Mouse (Mus musculus): ENCODE results near the gene Ggt5.

Gene Ggt5

DNA sequence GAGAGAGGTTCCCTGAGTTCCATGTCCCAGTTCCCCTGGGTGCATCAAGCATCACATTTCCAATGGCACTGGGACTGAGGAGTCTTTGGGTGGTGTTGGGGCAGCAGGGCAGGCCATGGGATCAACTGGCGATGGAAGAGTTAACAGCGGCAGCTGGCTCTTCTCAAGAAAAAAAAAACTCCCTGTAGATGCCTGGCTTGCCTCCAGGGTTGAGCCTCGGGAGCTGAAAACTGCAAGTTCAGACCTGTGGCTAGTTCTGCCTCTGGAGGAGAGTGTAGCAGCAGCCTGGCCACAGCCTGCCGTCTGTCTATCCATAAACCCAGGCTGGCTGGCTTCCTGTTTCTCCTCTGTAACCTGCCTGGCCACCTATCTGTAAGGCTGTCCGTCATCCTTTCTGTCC, at the start of gene Ggt5:
TSS of gene Ggt5 (plus strand) at position 212 of the 400 bp plus-strand sequence.
- peak; percentile 73 to 76 for DNase-seq

DNA sequence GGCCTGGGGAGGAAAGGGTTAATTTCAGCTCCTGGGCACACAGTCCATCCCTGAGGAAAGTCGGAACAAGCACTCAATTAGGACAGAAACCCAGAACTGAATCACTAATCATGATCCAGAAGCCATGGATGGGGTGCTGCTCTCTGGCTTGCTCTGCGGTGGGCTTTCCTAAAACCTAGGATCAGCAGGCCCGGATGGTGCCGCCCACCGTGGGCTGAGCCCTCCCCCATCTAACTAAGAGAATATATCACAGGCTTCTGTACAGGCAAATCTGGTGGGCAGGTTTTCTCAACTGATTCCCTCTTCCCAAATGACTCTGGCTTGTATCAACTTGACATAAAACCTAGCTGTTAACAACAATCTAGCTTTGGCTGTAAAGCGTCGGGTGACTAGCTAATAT, 41.2 kb upstream of the Ggt5 start:
- no peak for DNase-seq

DNA sequence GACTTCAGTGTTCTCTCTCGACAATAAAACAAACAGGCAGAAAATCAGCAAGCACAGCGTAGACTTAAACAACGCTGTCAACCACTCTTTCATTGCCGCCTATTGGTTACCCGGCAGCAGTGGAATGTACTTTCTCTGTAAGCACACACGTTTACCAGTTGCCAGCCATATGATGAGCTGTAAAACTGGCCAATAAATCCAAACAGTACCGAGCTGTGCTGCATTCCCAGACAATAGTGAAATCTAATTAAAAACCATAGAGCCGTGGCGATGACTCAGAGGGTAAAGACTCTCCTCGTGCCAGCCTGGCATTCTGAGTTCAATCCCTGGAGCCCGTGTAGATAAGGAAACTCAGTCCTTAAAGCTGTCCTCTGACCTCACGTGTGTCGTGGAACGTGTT, 40.7 kb upstream of the Ggt5 start:
- DNase-seq: no peak

DNA sequence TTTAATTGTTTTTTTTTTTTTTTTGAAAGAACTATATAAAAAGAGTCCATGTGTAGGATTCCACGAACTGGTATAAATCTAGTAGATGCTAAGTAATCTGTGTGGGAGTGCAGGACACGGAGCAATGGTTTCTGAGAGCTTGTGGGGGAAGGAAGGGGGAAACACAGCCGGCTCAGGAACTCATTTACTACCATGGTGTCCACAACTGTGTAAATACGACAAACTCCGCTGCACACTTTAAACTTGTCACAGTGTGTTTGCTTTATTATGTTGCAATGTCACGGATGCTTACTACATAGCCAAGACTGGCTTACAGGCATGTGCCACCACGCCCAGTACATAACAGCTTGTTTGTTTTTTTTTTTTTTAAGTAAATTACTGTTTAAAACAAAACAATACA, 39.3 kb upstream of the Ggt5 start:
- no peak for DNase-seq

DNA sequence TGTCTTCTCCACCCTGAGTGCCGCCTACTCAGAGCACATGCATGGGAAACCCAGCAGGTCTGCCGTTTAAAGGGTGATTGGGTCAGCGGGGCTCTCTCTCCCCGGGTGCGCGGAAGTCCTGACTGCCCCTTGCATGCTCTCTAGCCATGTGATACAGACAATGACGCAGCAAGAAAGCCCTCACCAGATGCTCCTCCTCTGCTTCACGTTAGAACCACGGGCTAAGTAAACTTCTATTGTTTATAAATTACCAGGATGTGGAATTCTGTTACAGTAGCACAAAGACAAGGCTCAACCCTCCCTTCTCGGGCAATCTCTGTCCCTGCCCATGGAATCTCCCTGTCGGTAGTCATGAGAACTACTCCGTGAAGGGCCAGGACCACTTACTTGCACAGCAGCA, 38.0 kb upstream of the Ggt5 start:
- no peak for DNase-seq

DNA sequence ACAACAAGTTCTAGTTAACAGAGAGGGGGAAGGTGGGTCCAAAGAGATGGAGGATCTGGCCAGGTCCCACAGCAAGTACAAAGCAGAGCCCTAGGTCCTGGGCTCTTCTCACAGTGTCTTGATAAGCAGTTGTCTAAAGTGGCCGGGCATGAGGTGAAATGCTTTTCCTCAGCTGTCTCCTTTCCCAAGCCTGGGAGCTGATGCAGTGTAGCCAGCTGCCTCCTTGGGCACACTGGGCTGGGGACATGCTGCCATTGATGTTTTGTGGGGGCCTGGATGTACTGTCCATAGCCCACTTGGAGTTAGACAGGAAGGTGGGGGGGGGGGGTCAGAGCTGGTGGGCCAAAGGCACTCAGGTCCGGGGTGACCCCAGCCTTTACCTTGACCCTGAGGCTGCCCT, 37.0 kb upstream of the Ggt5 start:
- DNase-seq: no peak

DNA sequence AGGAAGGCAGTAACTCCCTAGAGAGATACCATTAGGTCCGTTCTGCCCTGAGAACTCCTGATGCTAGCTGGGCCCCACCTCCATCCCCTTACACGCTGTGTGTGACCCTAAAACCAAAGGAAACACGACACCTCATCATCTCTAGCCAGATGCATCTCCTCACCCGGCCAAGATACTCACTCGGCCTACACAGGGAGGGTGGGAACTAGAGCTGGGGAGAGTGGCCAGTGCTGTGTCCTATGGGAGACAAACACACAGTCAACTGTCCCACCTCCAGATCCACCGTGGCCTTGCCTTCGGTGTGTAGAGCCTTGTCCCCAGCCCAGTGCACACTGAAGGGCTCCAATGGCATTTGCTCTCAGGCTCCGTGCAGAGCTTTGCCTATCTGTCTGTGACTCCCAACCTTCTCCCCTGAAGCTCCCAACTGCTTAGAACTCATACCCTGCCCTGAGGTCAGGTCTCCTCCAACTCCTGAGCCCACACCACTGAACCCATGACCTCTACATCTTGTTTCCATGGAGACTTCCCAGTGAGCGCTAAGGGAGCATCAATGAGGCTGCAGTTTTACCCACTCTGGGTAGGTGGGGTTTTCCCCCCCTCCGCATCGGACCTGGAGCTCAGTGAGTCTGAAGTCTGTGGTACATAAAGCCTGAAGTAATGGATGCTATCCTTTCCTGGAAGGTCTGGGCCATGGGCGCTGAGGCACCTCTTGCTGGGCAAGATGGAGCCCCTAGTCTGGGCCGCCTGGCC, 36.3 kb upstream of the Ggt5 start:
- DNase-seq: no peak

DNA sequence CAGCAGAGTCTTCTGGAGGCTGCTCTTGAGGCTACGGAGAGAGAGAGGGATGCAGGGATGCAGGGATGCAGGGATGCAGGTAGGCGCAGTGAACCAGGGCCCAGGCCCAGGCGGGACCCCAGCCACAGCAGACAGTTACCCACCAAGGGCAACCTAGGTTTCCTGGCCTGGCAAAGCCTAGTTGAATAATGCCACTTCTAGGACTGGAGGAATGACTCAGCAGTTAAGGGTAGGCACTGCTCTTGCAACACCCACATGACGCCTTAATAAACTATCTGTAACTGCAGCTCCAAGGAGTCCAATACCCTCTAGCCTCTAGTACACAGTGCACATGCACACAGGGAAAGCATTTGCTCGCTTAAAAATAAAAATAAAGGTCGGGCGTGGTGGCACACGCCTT, 35.0 kb upstream of the Ggt5 start:
- DNase-seq: no peak

DNA sequence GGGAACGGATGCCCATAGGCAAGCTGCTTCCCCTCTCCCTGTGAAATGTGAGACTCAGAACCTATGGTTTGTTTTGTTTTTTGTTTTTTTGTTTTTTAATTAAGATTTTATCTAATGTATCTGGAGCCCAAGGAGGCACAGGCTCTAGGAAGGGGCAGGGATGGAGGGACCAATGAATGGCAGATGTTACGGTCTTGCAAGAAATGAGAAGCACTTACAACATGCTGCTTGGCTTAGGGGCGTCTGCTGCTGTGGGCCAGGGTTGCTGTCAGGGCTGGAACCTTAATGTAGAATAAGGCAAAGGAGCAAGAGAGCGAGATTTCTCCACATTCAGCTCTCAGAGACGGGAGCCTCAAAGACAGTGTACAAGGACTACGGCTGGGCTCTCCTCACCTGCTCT, 33.6 kb upstream of the Ggt5 start:
- DNase-seq: no peak

DNA sequence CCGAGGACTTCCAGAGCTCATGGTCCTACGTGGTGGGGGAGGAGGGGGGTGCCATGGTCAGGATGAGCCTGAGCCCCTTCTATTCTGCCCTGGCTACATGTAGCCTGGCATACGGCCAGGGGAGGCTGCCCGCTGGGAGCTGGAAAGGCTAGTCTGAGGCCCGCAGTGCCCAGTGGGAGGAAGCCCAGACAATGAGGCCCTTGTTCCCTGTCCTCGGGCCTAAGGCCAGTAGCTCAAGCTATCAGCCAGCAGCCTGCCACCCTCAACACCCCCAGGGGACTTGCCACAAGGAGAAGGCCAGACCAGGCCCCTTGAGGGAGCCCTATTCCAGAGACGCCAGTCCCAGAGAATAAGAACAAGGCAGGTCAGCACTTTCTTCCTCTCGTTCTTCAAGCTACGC, 33.1 kb upstream of the Ggt5 start:
- DNase-seq: no peak

DNA sequence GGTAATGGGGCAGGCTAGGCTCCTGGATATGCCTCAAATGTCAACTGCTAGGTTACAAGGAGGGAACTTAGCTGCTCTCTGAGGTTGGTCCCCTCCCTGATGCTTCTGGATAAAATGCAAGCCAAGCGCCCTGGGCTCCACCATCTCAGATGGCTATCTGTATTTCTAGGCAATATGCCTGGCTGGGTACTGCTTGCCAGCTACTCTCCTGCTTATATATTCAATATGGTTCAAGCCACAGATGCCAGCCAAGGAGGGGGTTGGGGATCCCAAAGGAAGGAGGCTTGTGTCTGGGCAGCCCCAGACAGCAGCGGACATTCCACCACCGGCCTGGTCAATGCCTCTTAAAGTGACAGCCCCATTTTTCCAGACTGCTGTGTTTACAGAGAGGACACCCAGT, 30.6 kb upstream of the Ggt5 start:
- peak; percentile 36 to 49 for DNase-seq

DNA sequence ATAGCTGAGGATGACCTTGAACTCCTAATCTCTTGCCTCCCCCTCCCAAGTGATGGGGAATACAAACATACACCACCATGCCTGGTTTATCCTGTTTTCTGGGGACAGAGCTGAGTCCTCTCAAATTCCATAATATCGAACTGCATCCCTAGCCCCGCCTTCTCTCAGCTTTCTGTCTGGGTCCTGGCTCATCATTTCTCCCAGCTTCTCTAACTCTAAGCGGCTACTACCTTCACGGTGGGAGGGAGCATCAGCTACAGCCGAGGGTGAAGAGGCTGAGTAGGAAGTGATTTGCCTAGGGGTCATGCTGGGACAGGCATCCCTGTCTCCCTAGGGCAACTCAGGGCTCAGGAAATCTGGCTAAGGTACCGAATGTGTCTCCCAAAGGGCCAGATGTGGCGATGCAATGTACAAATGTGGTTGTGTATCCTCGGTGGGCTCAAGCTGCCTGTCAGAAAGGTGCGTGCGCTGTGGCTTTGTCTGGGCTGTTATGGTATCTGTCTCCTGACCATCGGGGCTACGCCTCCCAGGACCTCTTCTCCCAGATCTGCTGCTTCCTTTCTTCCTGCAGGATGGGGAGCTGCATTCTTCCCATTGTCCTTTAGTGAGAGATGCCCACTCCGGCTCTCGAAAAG, 30.0 kb upstream of the Ggt5 start:
- DNase-seq: no peak

DNA sequence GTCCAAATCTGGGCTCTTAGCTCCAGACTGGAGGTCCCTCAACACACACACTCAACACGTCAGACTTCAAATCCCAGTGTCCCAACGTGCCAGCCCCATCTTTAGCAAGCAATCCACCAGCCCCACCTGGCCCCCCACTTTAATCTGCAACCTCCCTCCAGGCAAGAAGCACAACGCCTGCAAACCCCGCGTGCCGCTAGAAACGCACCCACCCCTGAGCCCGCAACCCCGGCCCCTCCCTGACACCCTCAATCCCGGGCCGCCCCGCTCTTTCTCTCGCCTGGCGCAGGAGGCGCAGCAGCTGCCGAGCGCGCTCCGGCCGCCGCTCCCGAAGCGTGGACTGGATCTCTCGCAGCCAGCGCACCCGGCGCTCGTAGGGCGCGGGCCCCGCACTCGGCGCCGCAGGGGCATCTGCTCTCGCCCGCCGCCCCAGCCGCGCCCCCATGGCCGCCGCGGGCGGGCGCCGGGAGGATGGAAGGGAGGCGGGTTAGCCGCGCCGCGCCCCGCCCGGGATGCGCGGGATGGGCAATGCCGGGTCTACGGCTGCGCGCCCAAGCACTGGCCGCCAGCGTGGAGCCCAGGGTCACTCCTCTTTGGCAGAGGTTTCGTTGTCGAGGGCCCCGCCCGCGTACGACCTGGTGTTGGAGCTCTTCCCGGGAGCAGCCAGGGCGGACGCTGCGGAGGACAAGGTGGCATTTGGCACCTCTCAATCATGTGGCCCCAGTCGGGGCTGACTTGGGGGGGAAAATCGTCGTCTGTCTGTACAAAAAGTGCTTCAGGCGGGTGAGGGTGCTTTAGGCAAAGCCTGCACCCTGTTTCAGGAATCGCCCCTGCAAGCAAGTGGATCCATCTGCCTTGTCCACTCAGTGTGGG, 29.2 kb upstream of the Ggt5 start, which contains the start of gene Lrrc75b:
TSS of gene Lrrc75b (minus strand) at position 655 of the 873 bp plus-strand sequence.
- DNase-seq: peak; percentile 75 to 82

DNA sequence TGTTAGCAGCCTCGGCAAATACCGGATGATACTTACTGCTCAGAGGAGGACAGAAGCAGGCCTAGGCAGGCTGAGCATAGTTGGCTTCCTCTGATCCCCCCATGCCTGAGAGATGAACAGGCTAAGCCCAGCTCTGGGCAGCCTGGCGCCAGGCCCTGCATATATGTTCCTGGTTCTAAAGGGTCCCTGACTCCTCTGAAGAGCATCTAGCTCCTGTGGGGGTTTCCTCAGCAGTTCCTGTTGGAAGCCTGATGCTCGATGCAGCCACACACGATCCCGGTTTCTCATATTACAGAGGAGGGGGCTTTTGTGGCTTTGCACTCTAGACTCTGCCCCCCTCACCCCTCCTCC, 28.6 kb upstream of the Ggt5 start:
- no peak for DNase-seq

DNA sequence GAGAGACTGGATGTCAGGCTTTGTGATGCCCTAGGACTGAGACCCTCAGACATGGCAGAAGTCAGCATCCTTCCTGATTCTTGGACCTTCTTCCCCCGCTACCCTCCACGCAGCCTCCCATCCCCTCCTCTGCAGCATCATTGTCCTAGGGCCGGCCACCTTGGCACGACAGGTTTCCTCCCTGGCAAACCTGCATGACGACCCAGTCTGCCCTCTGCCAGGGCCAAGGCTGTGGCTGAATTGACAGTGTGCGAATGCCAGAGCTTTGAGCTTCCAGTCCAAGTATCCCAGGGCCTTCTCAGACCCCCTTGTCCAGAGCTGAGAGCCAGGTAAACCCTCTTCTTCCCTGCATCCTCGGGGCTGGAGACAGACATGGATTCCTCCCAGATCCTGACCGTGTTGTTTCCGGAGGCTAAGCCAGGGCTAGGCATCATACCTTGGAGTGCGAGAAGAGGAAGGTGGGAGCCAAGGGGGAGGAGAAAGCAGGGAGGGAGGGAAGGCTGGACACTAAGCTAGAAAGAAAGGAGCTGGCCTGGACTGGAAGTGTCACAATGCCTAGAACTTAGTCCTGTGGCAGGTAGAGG, 28.0 kb upstream of the Ggt5 start, which contains the start of gene Ggt1:
TSS of gene Ggt1 (plus strand) at position 534 of the 584 bp plus-strand sequence.
- DNase-seq: no peak

DNA sequence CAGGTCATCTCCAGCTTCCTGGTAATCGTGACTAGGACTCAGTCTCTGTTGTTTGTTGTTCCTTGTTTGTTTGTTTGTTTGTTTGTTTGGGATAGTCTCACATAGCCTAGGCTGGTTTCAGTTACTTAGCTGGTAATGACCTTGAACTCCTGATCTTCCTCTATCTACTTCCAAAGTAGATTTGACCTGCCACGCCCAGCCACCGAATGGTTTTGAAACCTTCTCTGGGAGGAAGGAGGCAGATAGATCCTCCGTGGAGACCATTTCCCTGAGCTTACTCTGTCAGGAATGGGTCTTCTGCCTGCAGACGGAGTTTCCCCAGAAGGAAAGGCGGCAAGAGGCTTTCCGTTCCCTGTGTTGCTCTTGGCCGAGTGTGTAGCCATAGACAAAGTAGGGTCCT, 26.5 kb upstream of the Ggt5 start:
- no peak for DNase-seq

DNA sequence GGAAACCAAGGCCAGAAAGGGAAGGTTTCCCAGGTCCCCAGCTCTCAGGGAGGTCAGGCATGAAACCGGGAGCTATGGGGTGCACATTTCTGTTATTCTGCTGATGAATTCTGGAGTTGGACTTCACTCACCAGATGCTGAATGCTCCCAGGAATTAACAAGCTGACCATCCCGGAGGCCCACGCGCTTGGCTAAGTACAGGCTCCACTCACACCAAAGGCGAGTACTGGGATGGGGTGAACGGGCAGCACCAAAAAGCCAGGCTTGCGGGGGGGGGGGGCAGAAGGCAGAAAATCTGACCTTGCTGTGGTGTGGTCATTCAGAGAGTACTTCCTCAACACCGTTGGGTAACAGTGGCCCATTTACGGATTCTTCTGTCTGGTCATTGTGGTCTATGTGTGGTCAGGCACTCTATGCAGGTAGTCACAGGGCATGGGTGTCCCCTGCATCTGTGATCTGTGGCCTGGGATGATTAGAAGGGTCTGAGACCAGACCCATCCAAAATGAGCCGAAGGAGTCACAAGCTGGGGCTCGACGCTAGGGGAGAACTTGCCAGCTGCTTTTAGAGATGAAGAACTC, 24.4 kb upstream of the Ggt5 start:
- DNase-seq: peak in 1 of 2 experiments; percentile 17

DNA sequence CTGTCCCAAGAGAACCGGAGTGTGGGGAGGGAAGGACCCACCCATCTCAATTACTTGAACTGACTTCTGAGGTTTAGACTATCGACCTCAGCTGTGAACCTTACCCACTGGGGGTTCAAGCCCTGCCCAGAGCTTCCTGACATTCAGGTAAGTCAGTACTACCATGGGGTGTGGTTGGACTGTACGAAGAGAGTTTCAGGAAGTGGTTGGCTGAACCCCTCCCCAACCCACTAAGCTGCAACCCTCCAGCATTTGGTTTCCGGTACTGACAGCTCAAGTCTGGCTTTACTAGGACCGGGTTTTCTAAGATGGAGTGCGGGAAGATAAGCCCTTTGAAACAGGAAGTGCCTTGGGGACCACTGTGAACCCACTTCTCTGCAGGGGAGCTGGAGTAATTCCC, 23.7 kb upstream of the Ggt5 start:
- DNase-seq: peak in 1 of 2 experiments; percentile 40

DNA sequence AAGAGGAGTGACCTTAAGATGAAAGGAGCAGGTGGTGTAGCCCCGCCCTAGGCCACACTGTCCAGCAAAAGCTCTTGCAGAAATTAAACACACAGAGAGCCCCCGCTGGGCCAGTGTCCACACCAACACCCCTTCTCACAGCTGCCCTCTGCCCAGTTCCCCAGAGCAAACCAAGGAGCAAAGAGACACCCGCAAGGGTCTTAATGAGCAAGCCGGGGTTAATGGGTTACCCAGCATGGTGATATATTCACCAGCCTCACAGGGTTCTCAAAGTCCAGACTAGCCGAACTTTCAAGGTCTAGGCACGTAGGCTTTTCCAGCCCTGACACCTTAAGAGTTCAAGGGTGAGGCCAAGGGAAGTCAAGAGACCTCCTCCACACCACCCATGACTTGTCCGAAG, 23.2 kb upstream of the Ggt5 start:
- DNase-seq: peak; percentile 88 to 94

DNA sequence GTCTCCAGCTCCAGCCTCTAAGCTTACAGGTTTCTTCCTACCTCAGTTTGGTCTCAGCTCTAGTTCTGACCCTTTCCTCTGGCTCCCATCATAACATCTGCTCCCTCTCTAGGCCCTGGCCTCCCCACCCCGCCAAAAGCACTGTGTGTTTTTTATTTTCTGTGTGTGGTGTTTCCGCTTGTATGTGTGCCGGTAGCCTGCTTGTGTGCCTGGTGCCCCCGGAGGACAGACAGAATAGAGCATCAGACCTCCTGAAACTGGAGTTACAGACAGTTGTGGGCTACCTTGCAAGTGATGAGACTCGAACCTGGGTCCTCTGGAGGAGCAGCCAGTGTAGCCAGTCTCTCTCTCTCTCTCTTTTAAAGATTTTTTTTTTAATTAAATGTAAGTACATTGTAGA, 22.8 kb upstream of the Ggt5 start:
- DNase-seq: no peak

DNA sequence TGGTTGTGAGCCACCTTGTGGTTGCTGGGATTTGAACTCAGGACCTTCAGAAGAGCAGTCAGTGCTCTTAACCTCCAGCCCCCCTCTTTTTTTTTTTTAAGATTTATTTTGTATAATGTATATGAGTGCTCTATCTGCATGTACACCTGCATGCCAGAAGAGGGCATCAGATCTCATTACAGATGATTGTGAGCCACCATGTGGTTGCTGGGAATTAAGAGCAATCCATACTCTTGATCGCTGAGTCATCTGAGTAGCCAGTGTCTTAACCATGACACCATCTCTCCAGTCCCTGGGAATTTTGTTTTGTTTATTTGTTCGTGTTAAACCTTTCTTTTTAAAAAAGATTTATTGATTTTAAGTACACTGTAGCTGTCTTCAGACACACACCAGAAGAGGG, 22.4 kb upstream of the Ggt5 start:
- DNase-seq: peak in 1 of 2 experiments; percentile 7

DNA sequence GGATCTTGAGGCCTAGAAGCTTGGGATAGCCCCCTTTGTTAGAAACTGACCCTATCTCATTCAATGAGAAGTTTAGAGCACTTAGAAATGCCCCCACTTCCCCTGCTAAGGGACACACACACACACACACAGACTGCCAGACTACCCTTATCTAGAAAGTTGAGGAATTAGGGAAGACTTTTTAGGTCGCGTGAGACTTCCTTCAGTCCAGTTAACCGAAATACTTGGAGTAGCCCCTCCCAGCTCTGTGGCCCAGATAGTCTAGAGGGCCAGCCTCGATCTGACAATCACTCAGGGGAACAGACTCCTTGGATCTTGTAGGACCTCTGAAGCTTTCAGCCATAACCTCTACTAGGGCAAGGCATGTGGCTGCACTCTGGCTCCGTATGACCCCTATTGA, 21.1 kb upstream of the Ggt5 start:
- DNase-seq: no peak

DNA sequence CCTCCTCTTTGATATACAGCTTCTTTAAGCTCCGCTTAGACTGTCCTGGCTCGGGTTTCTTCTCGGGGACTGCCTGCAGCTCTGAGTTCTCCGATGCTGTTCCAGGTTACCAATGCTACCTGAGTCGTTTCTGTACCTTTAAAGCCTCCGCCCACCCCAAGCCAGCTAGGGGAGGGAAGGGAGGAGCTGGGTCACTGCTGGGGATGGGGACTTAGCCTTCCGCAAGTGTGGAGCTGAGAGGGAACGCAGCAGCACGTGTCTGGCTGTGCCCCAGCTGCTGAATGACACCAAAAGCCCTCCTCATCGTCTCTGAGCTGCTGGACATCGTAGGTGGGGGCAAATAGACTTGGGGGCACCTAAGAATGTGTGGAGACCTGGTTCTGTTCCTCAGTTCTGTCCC, 20.7 kb upstream of the Ggt5 start:
- DNase-seq: peak; percentile 79 to 80

All from kidney, postnatal 36 days (tissue).